Mouse (Mus musculus) brain, embryonic 18.5 days (tissue): ENCODE measurements around the gene Kif15.

ENCODE experiments used
- DNase-seq: peaks from one replicate; pipeline ENCODE4 v3.0.0-alpha.2; 2012; ENCODE audit warnings: low read depth, low spot score

Gene Kif15

GRCm38 (mm10) chr9:122950643-122951475 is at the start of gene Kif15, which contains the start of gene 1110059G10Rik:
Kif15 (plus strand) TSS chr9:122951046.
1110059G10Rik (minus strand) TSS chr9:122951000.
- peak; percentile 72 for DNase-seq

GRCm38 (mm10) chr9:122901047-122901446 is 49.8 kb upstream of the Kif15 start:
- no peak for DNase-seq

GRCm38 (mm10) chr9:122902717-122903535 is 47.9 kb upstream of the Kif15 start:
- DNase-seq: peak; percentile 63

- no peak for DNase-seq
These were observed 28.4 kb upstream of the Kif15 start for GRCm38 (mm10) chr9:122922436-122922835.

- DNase-seq: peak; percentile 51
These were observed 27.9 kb upstream of the Kif15 start, which contains the start of gene Zfp105 for GRCm38 (mm10) chr9:122922936-122923381. Zfp105 (plus strand) TSS chr9:122923072.

- no peak for DNase-seq
These were observed 21.9 kb upstream of the Kif15 start for GRCm38 (mm10) chr9:122928915-122929314.

- no peak for DNase-seq
These were observed 47.8 kb downstream of the Kif15 start for GRCm38 (mm10) chr9:122998406-122999192.

- DNase-seq: no peak
These were observed 48.3 kb downstream of the Kif15 start for GRCm38 (mm10) chr9:122999193-122999586.

- DNase-seq: no peak
These were observed 53.9 kb downstream of the Kif15 start for GRCm38 (mm10) chr9:123004718-123005117.

- DNase-seq: no peak
These were observed 55.2 kb downstream of the Kif15 start for GRCm38 (mm10) chr9:123006071-123006470.

- peak; percentile 67 for DNase-seq
These were observed 70.3 kb downstream of the Kif15 start, which contains the start of gene Tmem42 for GRCm38 (mm10) chr9:123020995-123021631. Tmem42 (plus strand) TSS chr9:123021326.

- no peak for DNase-seq
These were observed 71.0 kb downstream of the Kif15 start for GRCm38 (mm10) chr9:123021636-123022379.

GRCm38 (mm10) chr9:123024201-123024600 is 73.4 kb downstream of the Kif15 start:
- no peak for DNase-seq

- DNase-seq: no peak
These were observed 80.8 kb downstream of the Kif15 start for GRCm38 (mm10) chr9:123031496-123032246.

- no peak for DNase-seq
These were observed 83.6 kb downstream of the Kif15 start, which contains the start of gene Tgm4 for GRCm38 (mm10) chr9:123034426-123034825. Tgm4 (plus strand) TSS chr9:123034726.

GRCm38 (mm10) chr9:123047665-123048064 is 96.8 kb downstream of the Kif15 start:
- no peak for DNase-seq

- DNase-seq: no peak
These were observed 108.0 kb downstream of the Kif15 start for GRCm38 (mm10) chr9:123058724-123059292.

GRCm38 (mm10) chr9:123060172-123060571 is 109.3 kb downstream of the Kif15 start:
- DNase-seq: no peak
